Mouse (Mus musculus): ENCODE results near the gene Zmym3. TPM values are rescaled to one million over a fixed set of nuclear protein-coding genes. Genes with fewer than 3 reads are reported as not detected.

Zmym3 gene
- 10 to 100 TPM; 18.5 to 19.0 TPM for total RNA-seq (2021)
- long read RNA-seq, experiment 1, partial matches to known transcripts, result 4 of 8 reads
- long read RNA-seq, experiment 1, other reads (novel, unspliced or antisense), result 2 of 8 reads
- long read RNA-seq, experiment 2, partial matches to known transcripts, result 3 of 5 reads
- long read RNA-seq, experiment 2, other reads (novel, unspliced or antisense), result 2 of 5 reads

GRCm38 (mm10) chrX:101420700-101421095 lies at the start of gene Zmym3:
Gene Zmym3, minus strand, starts transcription at chrX:101420849.
- intact Hi-C loops (cut with DNase I), result no loop called here
- no peak for DNase-seq

DNA sequence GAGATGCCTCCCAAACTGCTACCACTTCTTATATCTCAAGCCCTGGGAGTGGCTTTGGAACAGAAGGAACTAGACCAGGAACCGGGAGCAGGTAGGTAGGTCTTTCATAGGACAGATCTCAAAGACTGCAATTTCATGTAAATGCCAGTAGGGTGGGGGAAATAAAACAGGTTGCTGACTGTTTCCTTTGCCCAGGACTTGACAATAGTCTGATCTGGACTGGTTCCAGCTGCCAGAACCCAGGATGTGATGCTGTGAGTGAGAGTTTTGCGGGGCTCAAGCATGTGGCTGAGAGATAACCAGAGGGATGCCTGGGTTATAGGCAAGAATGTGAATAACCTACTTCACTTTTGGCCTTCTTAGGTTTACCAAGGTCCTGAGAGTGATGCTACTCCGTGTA lies 30.9 kb upstream of the Zmym3 start:
- intact Hi-C loops (cut with DNase I), result no loop called here
- no peak for DNase-seq

GRCm38 (mm10) chrX:101451147-101451546 lies 30.5 kb upstream of the Zmym3 start:
- intact Hi-C loops (cut with DNase I), result no loop called here
- DNase-seq, result no peak

DNA sequence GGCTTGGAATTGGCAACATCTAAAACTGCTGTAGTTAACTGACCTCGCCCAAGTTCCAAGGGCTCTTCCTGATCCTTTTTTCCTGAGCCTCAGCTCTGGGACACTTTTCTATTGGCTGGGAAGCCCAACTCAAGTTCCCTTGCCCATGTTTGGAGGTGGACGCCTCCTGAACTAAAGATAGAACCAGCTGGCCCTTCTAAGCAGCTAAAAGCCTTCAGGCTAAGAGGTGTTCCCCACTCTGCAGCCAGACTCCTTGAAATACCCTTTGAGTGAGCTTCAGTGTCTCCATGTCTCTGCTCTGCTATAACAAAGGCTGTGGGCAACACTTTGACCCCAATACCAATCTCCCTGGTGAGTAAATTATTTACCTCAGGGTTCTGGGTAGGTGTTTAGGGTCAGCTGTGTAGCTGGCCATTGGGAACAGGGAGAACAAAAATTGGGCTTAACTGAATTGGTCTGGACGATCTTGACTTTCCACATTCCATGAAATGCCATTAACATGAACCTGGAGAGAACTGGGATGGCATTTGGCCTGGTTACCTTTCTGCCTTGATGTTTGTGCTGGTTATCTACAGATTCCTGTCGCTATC lies 28.3 kb upstream of the Zmym3 start, which contains the start of gene Itgb1bp2:
Gene Itgb1bp2, plus strand, starts transcription at position 203 of the 590 bp plus-strand sequence.
- intact Hi-C loops (cut with DNase I), result no loop called here
- DNase-seq, result peak; percentile 12 to 42

GRCm38 (mm10) chrX:101429976-101430375 lies 9.3 kb upstream of the Zmym3 start:
- peak; percentile 5 to 16 for DNase-seq
- intact Hi-C loops (cut with DNase I), result loop anchor here (5.0 kb wide), 1 partner anchor 57 kb away; no protein-coding TSS in a partner anchor

DNA sequence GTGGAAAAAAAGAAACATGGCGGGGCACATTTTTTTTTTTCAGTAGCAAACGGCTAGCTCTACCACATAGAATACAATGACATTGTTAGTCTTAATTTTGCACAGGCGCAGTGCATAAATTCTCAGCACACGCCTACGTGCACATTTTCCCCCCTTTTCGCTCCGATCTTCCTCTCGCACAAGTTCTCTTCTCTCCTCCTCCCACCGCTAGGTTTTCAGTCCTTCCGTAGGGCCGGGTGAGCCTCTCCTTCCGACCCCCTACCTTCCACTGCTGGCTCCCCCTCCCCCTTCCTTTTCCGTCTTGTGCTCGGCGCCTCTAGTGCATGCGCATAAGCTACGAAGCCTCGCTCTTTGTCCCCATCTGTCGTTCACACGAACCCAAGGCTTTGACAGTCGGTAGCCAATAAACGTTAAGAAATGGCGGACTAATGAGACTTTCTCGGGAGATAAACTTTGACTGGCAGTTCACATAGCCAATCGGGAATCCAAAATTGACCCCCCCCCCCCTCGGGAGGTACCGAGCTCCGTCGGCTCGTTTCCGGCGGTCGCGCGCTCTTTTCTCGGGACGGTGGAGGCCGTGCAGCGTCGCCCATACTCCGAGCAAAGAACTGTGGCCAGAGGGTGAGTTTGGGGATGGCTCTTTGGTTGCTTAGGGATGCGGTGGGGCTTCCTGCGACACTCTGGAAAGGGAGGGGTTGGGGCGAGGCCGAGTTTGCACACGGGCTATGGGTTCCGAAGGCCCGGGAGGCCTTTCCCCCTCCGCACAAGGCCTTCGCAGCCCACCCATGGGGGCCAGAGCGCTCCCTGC lies 8.7 kb upstream of the Zmym3 start, which contains the start of gene Nono:
Gene Nono, plus strand, starts transcription at position 177 of the 808 bp plus-strand sequence.
- intact Hi-C loops (cut with DNase I), result loop anchor here (5.0 kb wide), 1 partner anchor 58 kb away; no protein-coding TSS in a partner anchor

DNA sequence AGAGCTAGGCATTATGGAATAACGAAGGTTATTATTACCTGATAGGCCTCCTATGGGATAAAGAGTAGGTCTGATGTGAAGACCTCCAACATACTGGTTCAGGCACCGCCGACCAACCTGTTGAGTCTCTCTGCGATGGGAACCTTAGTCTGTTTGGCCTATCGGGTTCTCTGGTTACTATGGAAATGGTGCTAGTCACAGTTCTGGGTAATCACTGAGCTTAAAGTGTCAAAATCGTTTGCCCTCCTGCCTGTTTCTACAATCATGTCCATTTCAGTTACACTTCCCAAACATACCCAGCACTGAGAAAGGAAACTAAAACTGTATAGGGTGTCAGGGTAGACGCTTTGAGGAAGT lies 8.1 kb upstream of the Zmym3 start:
- no peak for DNase-seq
- intact Hi-C loops (cut with DNase I), result loop anchor here (5.0 kb wide), 1 partner anchor 59 kb away; no protein-coding TSS in a partner anchor

More for the DNA sequence above, 8.7 kb upstream of the Zmym3 start, which contains the start of gene Nono:
- DNase-seq, result peak; percentile 72 to 80

- intact Hi-C loops (cut with DNase I), result loop anchor here (5.0 kb wide), 1 partner anchor 60 kb away; no protein-coding TSS in a partner anchor
Measured at GRCm38 (mm10) chrX:101427774-101428173, 7.1 kb upstream of the Zmym3 start.

DNA sequence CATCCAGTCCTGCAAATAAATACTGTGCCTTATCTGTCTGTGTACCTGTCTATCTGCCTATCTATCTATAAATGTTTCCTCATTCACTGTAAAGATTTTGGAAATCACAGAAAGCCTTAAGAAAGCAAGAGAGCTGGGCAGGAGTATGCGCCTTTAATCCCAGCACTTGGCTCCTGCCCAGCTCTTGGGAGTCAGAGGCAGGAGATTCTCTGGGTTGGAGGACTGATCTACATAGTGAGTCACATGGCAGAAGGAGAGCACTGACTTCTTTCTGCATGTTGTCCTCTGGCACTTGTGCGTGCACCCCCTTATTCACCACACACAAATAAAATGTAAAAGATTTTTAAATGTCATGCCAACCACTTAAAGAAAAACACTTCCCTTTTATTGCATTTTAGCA lies 2.8 kb upstream of the Zmym3 start:
- intact Hi-C loops (cut with DNase I), result no loop called here
- DNase-seq, result no peak

More at GRCm38 (mm10) chrX:101427774-101428173, 7.1 kb upstream of the Zmym3 start:
- DNase-seq, result peak in 1 of 2 experiments; percentile 28

GRCm38 (mm10) chrX:101419725-101420699 lies 637 bp downstream of the Zmym3 start:
- peak; percentile 84 to 88 for DNase-seq
- intact Hi-C loops (cut with DNase I), result loop anchor here (5.0 kb wide), 1 partner anchor 88 kb away; no protein-coding TSS in a partner anchor

DNA sequence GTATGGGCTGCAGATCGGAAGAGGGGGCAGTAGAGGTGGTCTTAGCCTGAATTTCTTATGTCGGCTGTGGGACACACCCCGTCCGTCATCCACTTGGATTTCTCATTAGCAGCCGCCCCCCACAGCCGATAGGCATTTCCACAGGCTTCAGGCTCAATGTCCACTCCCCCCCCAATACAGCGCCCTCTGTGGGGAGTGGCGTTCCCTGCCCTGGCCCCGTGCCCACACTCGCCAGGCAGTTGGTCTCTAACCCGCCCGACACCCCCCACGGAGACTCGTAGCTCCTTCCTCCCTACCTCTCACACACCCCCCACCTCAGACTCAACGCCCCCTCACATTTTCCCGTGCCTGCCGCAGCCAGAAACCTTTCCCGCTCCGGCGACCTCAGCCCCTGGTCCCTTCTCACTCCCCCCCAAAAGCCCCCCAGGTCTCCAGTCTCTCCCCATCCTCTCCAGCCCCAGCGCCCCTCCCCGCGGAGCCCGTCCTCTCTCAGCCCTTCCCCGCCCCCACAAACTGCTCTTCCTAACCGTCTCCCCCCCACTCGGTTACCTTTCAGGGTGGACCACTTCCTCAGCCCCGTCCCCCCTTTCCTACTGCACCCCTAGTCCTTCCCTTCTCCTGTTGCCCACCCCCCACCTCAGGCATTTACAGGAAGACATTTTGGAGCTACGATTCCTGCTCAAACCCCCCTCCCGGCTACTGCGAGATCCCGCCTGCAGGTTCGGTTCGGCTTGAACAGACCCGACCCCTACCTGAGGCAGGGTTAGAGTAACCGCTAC lies 1.5 kb downstream of the Zmym3 start:
- intact Hi-C loops (cut with DNase I), result loop anchor here (5.0 kb wide), 1 partner anchor 87 kb away; no protein-coding TSS in a partner anchor
- peak; percentile 49 to 65 for DNase-seq

- no peak for DNase-seq
- intact Hi-C loops (cut with DNase I), result no loop called here
Measured at GRCm38 (mm10) chrX:101396459-101396858, 24.2 kb downstream of the Zmym3 start.

- intact Hi-C loops (cut with DNase I), result no loop called here
Measured at GRCm38 (mm10) chrX:101394341-101394740, 26.3 kb downstream of the Zmym3 start.

DNA sequence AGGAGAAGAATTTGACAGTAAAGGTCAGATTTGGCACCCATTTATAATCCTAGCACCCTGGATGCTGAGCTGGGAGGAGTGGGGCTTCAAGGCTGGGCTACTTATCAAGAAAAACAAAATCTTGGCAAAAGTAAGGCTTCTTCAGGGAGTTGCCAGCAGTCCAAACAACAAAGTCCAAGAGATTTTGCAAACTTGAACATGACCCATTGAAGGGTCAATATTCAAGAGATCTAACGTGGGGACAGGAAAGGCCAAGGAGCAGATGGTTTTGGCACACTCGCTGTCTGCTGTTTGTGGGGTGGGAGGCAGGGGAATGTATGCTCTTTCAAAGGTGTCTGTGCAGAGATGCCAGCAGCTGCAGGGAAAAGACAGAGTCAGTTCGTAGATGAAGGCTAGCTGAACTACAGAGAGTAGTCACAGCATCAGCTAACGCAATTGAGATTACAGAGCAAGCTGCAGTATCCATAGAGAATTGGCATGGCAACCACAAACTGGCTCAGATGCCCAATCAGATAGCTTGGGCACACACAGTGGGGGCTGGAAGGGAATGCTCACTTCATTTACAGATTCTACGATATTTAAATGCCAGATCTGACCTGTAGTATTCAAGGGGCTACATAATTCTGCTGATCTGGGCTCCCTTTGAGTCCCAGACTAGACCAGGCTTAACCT lies 31.6 kb downstream of the Zmym3 start:
- intact Hi-C loops (cut with DNase I), result no loop called here
- no peak for DNase-seq

More at GRCm38 (mm10) chrX:101394341-101394740, 26.3 kb downstream of the Zmym3 start:
- no peak for DNase-seq

GRCm38 (mm10) chrX:101386222-101386621 lies 34.4 kb downstream of the Zmym3 start:
- intact Hi-C loops (cut with DNase I), result no loop called here
- no peak for DNase-seq

- intact Hi-C loops (cut with DNase I), result no loop called here
- DNase-seq, result no peak
Measured at GRCm38 (mm10) chrX:101384439-101385137, 36.1 kb downstream of the Zmym3 start.

DNA sequence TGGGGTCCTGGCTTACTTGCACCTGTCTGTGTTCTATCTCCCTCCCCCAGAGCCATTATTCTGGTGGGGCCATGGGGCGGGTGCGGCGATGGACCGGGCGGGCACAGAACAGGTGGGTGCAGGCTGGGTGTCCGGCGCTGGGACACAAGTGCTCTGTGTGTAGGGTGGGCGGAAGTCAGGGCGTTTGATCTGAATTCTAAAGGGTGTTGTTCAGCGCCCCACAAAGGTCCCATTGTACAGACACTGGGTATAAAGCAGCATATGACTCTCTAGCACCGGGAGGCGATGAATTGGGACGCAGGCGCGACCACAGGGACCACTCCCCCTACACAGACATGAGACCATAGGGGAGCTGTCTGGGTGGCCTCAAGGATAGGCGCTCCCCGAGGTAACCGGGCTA lies 37.2 kb downstream of the Zmym3 start:
- intact Hi-C loops (cut with DNase I), result no loop called here
- DNase-seq, result no peak

- DNase-seq, result no peak
- intact Hi-C loops (cut with DNase I), result no loop called here
Measured at GRCm38 (mm10) chrX:101379744-101380143, 40.9 kb downstream of the Zmym3 start.

All from heart, postnatal 14 days (tissue).